In the genomic region with DNA sequence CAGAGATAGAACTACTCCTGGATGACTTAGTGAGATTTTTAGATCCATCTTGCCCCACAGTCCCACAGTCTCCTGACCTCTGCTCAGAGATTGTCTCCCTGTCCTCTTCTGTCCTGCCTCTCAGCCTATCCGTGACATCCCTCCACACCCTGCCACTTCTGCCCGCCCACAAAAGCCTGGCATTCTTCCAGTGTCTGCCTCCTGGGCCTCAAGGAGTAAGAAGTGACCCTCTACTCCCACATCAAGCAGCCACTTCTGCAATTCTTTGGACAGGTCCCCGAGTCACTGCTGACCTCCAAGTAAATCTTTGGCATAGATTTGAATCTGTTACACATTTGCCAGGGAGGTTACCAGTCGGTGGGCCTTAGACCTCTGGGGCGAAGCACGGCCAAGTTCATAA, we compare ENCODE assay signal across 17 mouse cellular contexts. TPM values are rescaled to one million over a fixed set of nuclear protein-coding genes. Genes with fewer than 3 reads are reported as not detected.
DNase-seq lines count a peak whose midpoint lies in the region; ATAC-seq lines count a peak whose summit lies in the region.
"Had no signal": no experiment of that assay in that cellular context is flagged by ENCODE, and none has a peak within 500 bp of the region (broad histone marks: within the 10 kb centered on the region; RNA-seq: fewer than 3 reads in every experiment).

No protein-coding gene starts in this region.

- intact Hi-C loops in left cerebral cortex, postnatal 36 days (cut with DNase I) = no loop called here
- intact Hi-C loops in gastrocnemius, postnatal 36 days (cut with DNase I) = no loop called here

- H3K9me3 ChIP-seq in intestine, embryonic 16.5 days (ENCODE audit: control insufficient read depth, low read length) = no peaks in the 10 kb centered on the region
- H3K9me3 ChIP-seq: heart, embryonic 12.5 days; hindbrain, embryonic 12.5 days; liver, embryonic 15.5 days; midbrain, embryonic 15.5 days; neural tube, embryonic 13.5 days had no signal

- H3K27ac ChIP-seq in intestine, embryonic 16.5 days (ENCODE audit: low read length) = no peak overlapping the region
- H3K27ac ChIP-seq: hindbrain, embryonic 12.5 days; layer of hippocampus, adult 2 months; liver, embryonic 15.5 days; midbrain, embryonic 15.5 days; neural tube, embryonic 13.5 days had no signal

- H3K27me3 ChIP-seq in intestine, embryonic 16.5 days (replicated peaks; ENCODE audit: control insufficient read depth, insufficient read depth, low read length) = no peaks in the 10 kb centered on the region
- H3K27me3 ChIP-seq: heart, embryonic 12.5 days; hindbrain, embryonic 12.5 days; liver, embryonic 15.5 days; midbrain, embryonic 15.5 days; neural tube, embryonic 13.5 days had no signal

- no peaks in the 10 kb centered on the region for H3K4me1 ChIP-seq in intestine, embryonic 16.5 days (ENCODE audit: control insufficient read depth, insufficient read depth, low read length)
- H3K4me1 ChIP-seq: heart, embryonic 12.5 days; hindbrain, embryonic 12.5 days; liver, embryonic 15.5 days; midbrain, embryonic 15.5 days; neural tube, embryonic 13.5 days had no signal

- WGBS in intestine, embryonic 16.5 days = 69% methylated on average over 6 of the region's 6 CpGs

- peak; percentile 45 for DNase-seq in adrenal gland, postnatal 14 days
- no peak for DNase-seq in adrenal gland, adult 2 months
- peak; percentile 90 to 93 for DNase-seq in kidney, postnatal 36 days
- DNase-seq in lung, postnatal 36 days = peak; percentile 61
- no peak for DNase-seq in left cerebral cortex, postnatal 36 days (ENCODE audit: low spot score in 2 of 2)
- DNase-seq in gastrocnemius, postnatal 36 days = no peak
- DNase-seq: cerebellum, adult 18-20 months; right cerebral cortex, adult 18-20 months had no signal

- peak; percentile 58 for ATAC-seq in granulocyte monocyte progenitor cell, adult 5-6 weeks (replicated peaks; ENCODE audit: poor library complexity, severe bottlenecking)
- no peak for ATAC-seq in intestine, embryonic 16.5 days
- ATAC-seq: midbrain, embryonic 15.5 days had no signal

- no peak overlapping the region for H3K4me3 ChIP-seq in intestine, embryonic 16.5 days (ENCODE audit: low read length)
- H3K4me3 ChIP-seq: heart, embryonic 12.5 days; hindbrain, embryonic 12.5 days; layer of hippocampus, adult 2 months; liver, embryonic 15.5 days; midbrain, embryonic 15.5 days; neural tube, embryonic 13.5 days had no signal

- no peak overlapping the region for H3K9ac ChIP-seq in intestine, embryonic 16.5 days (ENCODE audit: low read depth, low read length)
- H3K9ac ChIP-seq: heart, embryonic 12.5 days; hindbrain, embryonic 12.5 days; liver, embryonic 15.5 days; midbrain, embryonic 15.5 days; neural tube, embryonic 13.5 days had no signal

- H3K36me3 ChIP-seq in intestine, embryonic 16.5 days (ENCODE audit: control insufficient read depth, insufficient read depth, low read length) = no peaks in the 10 kb centered on the region
- H3K36me3 ChIP-seq: heart, embryonic 12.5 days; hindbrain, embryonic 12.5 days; liver, embryonic 15.5 days; midbrain, embryonic 15.5 days; neural tube, embryonic 13.5 days had no signal

- H3K4me2 ChIP-seq in intestine, embryonic 16.5 days (ENCODE audit: low read depth, low read length) = no peak overlapping the region
- H3K4me2 ChIP-seq: heart, embryonic 12.5 days; hindbrain, embryonic 12.5 days; liver, embryonic 15.5 days; midbrain, embryonic 15.5 days; neural tube, embryonic 13.5 days had no signal

RNA-seq across cellular contexts. Expression of a gene that starts 2.2 kb away (rescaled TPM):
- 0.64 and 0.96 TPM in 2 replicates for total RNA-seq in adrenal gland, postnatal 14 days (2021)
- total RNA-seq in adrenal gland, adult 2 months (2021) = under 1 TPM; 0.55 to 0.75 TPM
- 0.09 and 0.12 TPM in 2 replicates for polyA plus RNA-seq in adrenal gland, adult 2 months (2012; rRNA removed)
- total RNA-seq in granulocyte monocyte progenitor cell, adult 5-6 weeks (2014; fragmentation: Nextera tagmentation) = not detected in 2 replicates
- total RNA-seq in granulocyte monocyte progenitor cell, adult 5-6 weeks (2017) = not detected in 2 replicates
- under 1 TPM; 0.62 to 0.86 TPM for total RNA-seq in left cerebral cortex, postnatal 36 days (2021)
- 0.16 TPM in 1 of 2 replicates, not detected in the other for polyA plus RNA-seq in intestine, embryonic 16.5 days (2015; fragmentation: Nextera tagmentation; extraction: Ambion mirVana)
- under 1 TPM; 0.30 to 0.38 TPM for total RNA-seq in gastrocnemius, postnatal 36 days (2021)
- polyA plus RNA-seq: heart, embryonic 12.5 days; hindbrain, embryonic 12.5 days; midbrain, embryonic 15.5 days; neural tube, embryonic 13.5 days; thymus, postnatal 0 days had no signal

RNA-seq across cellular contexts. Expression of a gene that starts 8.8 kb away (rescaled TPM):
- total RNA-seq in adrenal gland, postnatal 14 days (2021) = 6.2 and 22.7 TPM in 2 replicates
- 1 to 10 TPM; 3.7 to 8.0 TPM for total RNA-seq in adrenal gland, adult 2 months (2021)
- polyA plus RNA-seq in adrenal gland, adult 2 months (2012; rRNA removed) = 1.5 and 1.6 TPM in 2 replicates
- total RNA-seq in granulocyte monocyte progenitor cell, adult 5-6 weeks (2014; fragmentation: Nextera tagmentation) = not detected in 2 replicates
- not detected in 2 replicates for total RNA-seq in granulocyte monocyte progenitor cell, adult 5-6 weeks (2017)
- total RNA-seq in left cerebral cortex, postnatal 36 days (2021) = 1 to 10 TPM; 3.4 to 4.2 TPM
- 2.2 and 2.7 TPM in 2 replicates for polyA plus RNA-seq in intestine, embryonic 16.5 days (2015; fragmentation: Nextera tagmentation; extraction: Ambion mirVana)
- total RNA-seq in gastrocnemius, postnatal 36 days (2021) = 1 to 10 TPM; 2.9 to 3.7 TPM

RNA-seq across cellular contexts. Expression of a gene that starts 18.5 kb away (rescaled TPM):
- 0.68 and 0.82 TPM in 2 replicates for total RNA-seq in adrenal gland, postnatal 14 days (2021)
- total RNA-seq in adrenal gland, adult 2 months (2021) = under 1 TPM; 0.35 to 0.61 TPM
- polyA plus RNA-seq in adrenal gland, adult 2 months (2012; rRNA removed) = 0.16 and 0.27 TPM in 2 replicates
- total RNA-seq in granulocyte monocyte progenitor cell, adult 5-6 weeks (2014; fragmentation: Nextera tagmentation) = not detected in 2 replicates
- total RNA-seq in granulocyte monocyte progenitor cell, adult 5-6 weeks (2017) = not detected in 2 replicates
- not detected for total RNA-seq in left cerebral cortex, postnatal 36 days (2021)
- 0.16 TPM in 1 of 2 replicates, not detected in the other for polyA plus RNA-seq in intestine, embryonic 16.5 days (2015; fragmentation: Nextera tagmentation; extraction: Ambion mirVana)
- 100 to 1,000 TPM; 121 to 331 TPM for total RNA-seq in gastrocnemius, postnatal 36 days (2021)
- total RNA-seq: layer of hippocampus, adult 2 months had no signal
- polyA plus RNA-seq: heart, embryonic 12.5 days; hindbrain, embryonic 12.5 days had no signal

RNA-seq across cellular contexts. Expression of a gene that starts 31.9 kb away (rescaled TPM):
- 5.4 and 7.4 TPM in 2 replicates for total RNA-seq in adrenal gland, postnatal 14 days (2021)
- total RNA-seq in adrenal gland, adult 2 months (2021) = 10 to 100 TPM in 1 of 2 experiments, 1 to 10 TPM in 1; 7.5 to 15.5 TPM
- polyA plus RNA-seq in adrenal gland, adult 2 months (2012; rRNA removed) = 10.6 and 13.0 TPM in 2 replicates
- total RNA-seq in granulocyte monocyte progenitor cell, adult 5-6 weeks (2014; fragmentation: Nextera tagmentation) = 1.5 and 2.5 TPM in 2 replicates
- 0.09 and 0.72 TPM in 2 replicates for total RNA-seq in granulocyte monocyte progenitor cell, adult 5-6 weeks (2017)
- total RNA-seq in left cerebral cortex, postnatal 36 days (2021) = 10 to 100 TPM; 67.8 to 75.3 TPM
- polyA plus RNA-seq in intestine, embryonic 16.5 days (2015; fragmentation: Nextera tagmentation; extraction: Ambion mirVana) = 13.9 and 15.8 TPM in 2 replicates
- total RNA-seq in gastrocnemius, postnatal 36 days (2021) = 1 to 10 TPM; 2.1 to 2.6 TPM

RNA-seq across cellular contexts. Expression of a gene that starts 36.0 kb away (rescaled TPM):
- 50.4 and 51.5 TPM in 2 replicates for total RNA-seq in adrenal gland, postnatal 14 days (2021)
- 10 to 100 TPM; 62.3 to 69.9 TPM for total RNA-seq in adrenal gland, adult 2 months (2021)
- 43.7 and 44.5 TPM in 2 replicates for polyA plus RNA-seq in adrenal gland, adult 2 months (2012; rRNA removed)
- 19.1 and 21.9 TPM in 2 replicates for total RNA-seq in granulocyte monocyte progenitor cell, adult 5-6 weeks (2014; fragmentation: Nextera tagmentation)
- 6.7 and 7.1 TPM in 2 replicates for total RNA-seq in granulocyte monocyte progenitor cell, adult 5-6 weeks (2017)
- 10 to 100 TPM; 63.6 to 72.2 TPM for total RNA-seq in left cerebral cortex, postnatal 36 days (2021)
- 6.4 and 6.6 TPM in 2 replicates for polyA plus RNA-seq in intestine, embryonic 16.5 days (2015; fragmentation: Nextera tagmentation; extraction: Ambion mirVana)
- 10 to 100 TPM; 11.0 to 14.1 TPM for total RNA-seq in gastrocnemius, postnatal 36 days (2021)

Comparison
In these comparisons a context has a peak if more than half of its experiments do, and no peak if none do; other contexts are left out.
1. DNase-seq: peak in adrenal gland, postnatal 14 days (single experiment), kidney, postnatal 36 days (2 of 2) and lung, postnatal 36 days (single experiment); none in adrenal gland, adult 2 months (single experiment), left cerebral cortex, postnatal 36 days (0 of 2) and gastrocnemius, postnatal 36 days (0 of 2).
2. RNA of a gene that starts 18.5 kb away (total RNA-seq): 121 to 331 TPM in gastrocnemius, postnatal 36 days; 0.68 to 0.82 TPM in adrenal gland, postnatal 14 days, 0.35 to 0.61 TPM in adrenal gland, adult 2 months, not detected in left cerebral cortex, postnatal 36 days and not detected in granulocyte monocyte progenitor cell, adult 5-6 weeks; every median in the first group is over 10 times any median in the second.